Mouse (Mus musculus): ENCODE measurements around the gene Lsm6. TPM values are rescaled to one million over a fixed set of nuclear protein-coding genes. Genes with fewer than 3 reads are reported as not detected.

The Lsm6 gene
- polyA plus RNA-seq (2014; fragmentation: Nextera tagmentation; extraction: Ambion mirVana): 192 and 196 TPM in 2 replicates

- ATAC-seq (ENCODE audit: insufficient number of reproducible peaks, insufficient read depth, low FRiP score, low read depth): peak; percentile 85
- no peaks in the 10 kb centered on the region for H3K27me3 ChIP-seq (ENCODE audit: control insufficient read depth, insufficient read depth, low read length)
- H3K4me2 ChIP-seq (ENCODE audit: low read length): peak within 1 kb of the TSS; percentile 76
- 0% methylated on average over 69 of the region's 70 CpGs for WGBS
- H3K9ac ChIP-seq (ENCODE audit: low read length): peak within 1 kb of the TSS; percentile 87
- peaks cover 17% of the 10 kb centered on the region; the same call in 1 of the 2 replicates for H3K36me3 ChIP-seq (ENCODE audit: control insufficient read depth, insufficient read depth, low read length)
- peaks cover 0 to 15% of the 10 kb centered on the region in 2 experiments; a peak in 1 of 4 replicates for H3K4me1 ChIP-seq (ENCODE audit: control insufficient read depth in 2 of 2, insufficient read depth in 2 of 2, low read length in 2 of 2)
- H3K9me3 ChIP-seq (ENCODE audit: control insufficient read depth, low read length): no peaks in the 10 kb centered on the region
- H3K4me3 ChIP-seq (ENCODE audit: control insufficient read depth in 1 of 2, insufficient read depth in 1 of 2, low read depth in 1 of 2, low read length in 2 of 2): peak within 1 kb of the TSS; percentile 83 to 92
- H3K27ac ChIP-seq (replicated peaks in 1 of 2; ENCODE audit: control insufficient read depth in 1 of 2, insufficient read depth in 1 of 2, low read depth in 2 of 2, low read length in 2 of 2): peak within 1 kb of the TSS; percentile 93 to 96
These were observed at the start of gene Lsm6 for GRCm38 (mm10) chr8:78820673-78821310. Gene Lsm6 (minus strand): TSS chr8:78821140.

GRCm38 (mm10) chr8:78867036-78867435, 46.1 kb upstream of the Lsm6 start:
- H3K27me3 ChIP-seq (ENCODE audit: control insufficient read depth, insufficient read depth, low read length): no peaks in the 10 kb centered on the region
- no peak for ATAC-seq (ENCODE audit: insufficient number of reproducible peaks, insufficient read depth, low FRiP score, low read depth)
- no peak overlapping the region for H3K9ac ChIP-seq (ENCODE audit: low read length)
- H3K36me3 ChIP-seq (ENCODE audit: control insufficient read depth, insufficient read depth, low read length): no peaks in the 10 kb centered on the region
- 80% methylated on average over 2 of the region's 2 CpGs for WGBS
- H3K4me3 ChIP-seq (ENCODE audit: control insufficient read depth in 1 of 2, insufficient read depth in 1 of 2, low read depth in 1 of 2, low read length in 2 of 2): no peak overlapping the region
- no peaks in the 10 kb centered on the region for H3K4me1 ChIP-seq (ENCODE audit: control insufficient read depth in 2 of 2, insufficient read depth in 2 of 2, low read length in 2 of 2)
- no peaks in the 10 kb centered on the region for H3K9me3 ChIP-seq (ENCODE audit: control insufficient read depth, low read length)
- H3K4me2 ChIP-seq (ENCODE audit: low read length): no peak overlapping the region
- H3K27ac ChIP-seq (replicated peaks in 1 of 2; ENCODE audit: control insufficient read depth in 1 of 2, insufficient read depth in 1 of 2, low read depth in 2 of 2, low read length in 2 of 2): no peak overlapping the region

GRCm38 (mm10) chr8:78863001-78863400, 42.1 kb upstream of the Lsm6 start:
- ATAC-seq (ENCODE audit: insufficient number of reproducible peaks, insufficient read depth, low FRiP score, low read depth): no peak
- no peak overlapping the region for H3K4me3 ChIP-seq (ENCODE audit: control insufficient read depth in 1 of 2, insufficient read depth in 1 of 2, low read depth in 1 of 2, low read length in 2 of 2)
- no peaks in the 10 kb centered on the region for H3K27me3 ChIP-seq (ENCODE audit: control insufficient read depth, insufficient read depth, low read length)
- H3K36me3 ChIP-seq (ENCODE audit: control insufficient read depth, insufficient read depth, low read length): no peaks in the 10 kb centered on the region
- H3K9me3 ChIP-seq (ENCODE audit: control insufficient read depth, low read length): no peaks in the 10 kb centered on the region
- 66% methylated on average over 1 of the region's 1 CpGs for WGBS
- no peaks in the 10 kb centered on the region for H3K4me1 ChIP-seq (ENCODE audit: control insufficient read depth in 2 of 2, insufficient read depth in 2 of 2, low read length in 2 of 2)
- no peak overlapping the region for H3K9ac ChIP-seq (ENCODE audit: low read length)
- no peak overlapping the region for H3K27ac ChIP-seq (replicated peaks in 1 of 2; ENCODE audit: control insufficient read depth in 1 of 2, insufficient read depth in 1 of 2, low read depth in 2 of 2, low read length in 2 of 2)
- H3K4me2 ChIP-seq (ENCODE audit: low read length): no peak overlapping the region

DNA sequence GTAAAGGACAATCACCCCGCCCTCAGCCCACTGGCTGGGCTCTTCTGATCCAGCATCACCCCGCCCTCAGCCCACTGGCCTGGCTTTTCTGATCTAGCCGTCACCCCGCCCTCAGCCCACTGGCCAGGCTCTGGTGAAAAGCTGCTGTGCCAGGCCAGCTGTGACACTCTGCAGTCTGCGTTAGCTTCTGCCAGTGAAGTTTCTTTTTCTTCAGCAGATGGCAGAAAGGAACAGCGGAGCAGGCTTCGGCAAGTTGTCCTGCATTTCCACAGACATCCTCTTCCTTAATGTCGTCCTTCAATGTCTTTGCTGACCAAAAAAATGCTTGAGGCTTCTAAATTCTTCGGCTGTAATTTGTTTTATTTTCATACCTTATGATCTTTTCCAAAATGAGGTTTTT, 41.1 kb upstream of the Lsm6 start:
- Histone ChIP-seq H3K36me3 (ENCODE audit: control insufficient read depth, insufficient read depth, low read length) (no peaks in the 10 kb centered on the region), H3K9me3 (ENCODE audit: control insufficient read depth, low read length) (no peaks in the 10 kb centered on the region), H3K27me3 (ENCODE audit: control insufficient read depth, insufficient read depth, low read length) (no peaks in the 10 kb centered on the region), H3K4me2 (ENCODE audit: low read length) (no peak overlapping the region), H3K27ac (replicated peaks in 1 of 2; ENCODE audit: control insufficient read depth in 1 of 2, insufficient read depth in 1 of 2, low read depth in 2 of 2, low read length in 2 of 2) (no peak overlapping the region), H3K4me3 (ENCODE audit: control insufficient read depth in 1 of 2, insufficient read depth in 1 of 2, low read depth in 1 of 2, low read length in 2 of 2) (no peak overlapping the region), H3K9ac (ENCODE audit: low read length) (no peak overlapping the region), H3K4me1 (ENCODE audit: control insufficient read depth in 2 of 2, insufficient read depth in 2 of 2, low read length in 2 of 2) (no peaks in the 10 kb centered on the region)
- ATAC-seq (ENCODE audit: insufficient number of reproducible peaks, insufficient read depth, low FRiP score, low read depth): no peak
- WGBS: 59% methylated on average over 9 of the region's 9 CpGs

DNA sequence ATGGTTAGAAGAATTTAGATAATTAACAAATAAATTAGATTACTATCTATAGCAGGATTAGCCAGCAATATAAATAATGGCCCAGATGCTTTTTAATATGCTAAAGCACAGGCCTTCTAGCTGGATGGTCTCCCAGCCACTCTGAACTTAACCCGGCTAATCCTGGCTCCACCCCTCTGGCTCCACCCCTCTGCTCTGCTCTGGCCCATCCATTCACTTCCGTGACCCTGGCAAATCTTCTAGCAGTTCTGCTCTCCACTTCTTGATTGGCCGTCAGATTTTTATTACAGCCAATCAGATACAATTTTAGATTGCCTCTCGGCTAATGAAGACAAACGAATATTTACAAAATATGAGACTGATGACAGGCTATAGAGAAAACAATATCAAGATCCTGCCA, 39.8 kb upstream of the Lsm6 start:
- Histone ChIP-seq H3K9ac (ENCODE audit: low read length) (no peak overlapping the region), H3K4me3 (ENCODE audit: control insufficient read depth in 1 of 2, insufficient read depth in 1 of 2, low read depth in 1 of 2, low read length in 2 of 2) (no peak overlapping the region), H3K27ac (replicated peaks in 1 of 2; ENCODE audit: control insufficient read depth in 1 of 2, insufficient read depth in 1 of 2, low read depth in 2 of 2, low read length in 2 of 2) (no peak overlapping the region), H3K4me2 (ENCODE audit: low read length) (no peak overlapping the region), H3K9me3 (ENCODE audit: control insufficient read depth, low read length) (no peaks in the 10 kb centered on the region), H3K4me1 (ENCODE audit: control insufficient read depth in 2 of 2, insufficient read depth in 2 of 2, low read length in 2 of 2) (no peaks in the 10 kb centered on the region), H3K36me3 (ENCODE audit: control insufficient read depth, insufficient read depth, low read length) (no peaks in the 10 kb centered on the region), H3K27me3 (ENCODE audit: control insufficient read depth, insufficient read depth, low read length) (no peaks in the 10 kb centered on the region)
- no peak for ATAC-seq (ENCODE audit: insufficient number of reproducible peaks, insufficient read depth, low FRiP score, low read depth)
- WGBS: 55% methylated on average over 5 of the region's 5 CpGs

DNA sequence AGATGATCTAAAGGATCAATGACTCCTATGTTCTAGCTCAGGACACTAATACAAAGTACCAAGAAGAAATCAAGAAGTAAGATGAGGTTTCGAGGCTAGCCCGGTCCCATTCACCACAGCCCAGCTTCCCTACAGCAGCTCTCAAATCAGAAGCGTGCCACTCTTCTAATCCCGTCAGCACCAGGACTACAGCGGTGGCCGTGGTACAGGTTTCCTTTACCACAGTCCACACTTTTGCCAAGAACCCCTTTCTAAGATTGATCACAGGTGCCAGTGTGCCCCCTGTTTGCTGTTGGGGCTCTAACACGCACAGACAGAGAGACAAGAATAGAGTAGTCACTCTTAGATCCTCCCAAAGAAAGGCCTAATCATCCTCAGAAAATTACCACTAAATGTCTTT, 36.5 kb upstream of the Lsm6 start:
- Histone ChIP-seq H3K9ac (ENCODE audit: low read length) (no peak overlapping the region), H3K4me3 (ENCODE audit: control insufficient read depth in 1 of 2, insufficient read depth in 1 of 2, low read depth in 1 of 2, low read length in 2 of 2) (no peak overlapping the region), H3K27me3 (ENCODE audit: control insufficient read depth, insufficient read depth, low read length) (no peaks in the 10 kb centered on the region), H3K4me1 (ENCODE audit: control insufficient read depth in 2 of 2, insufficient read depth in 2 of 2, low read length in 2 of 2) (no peaks in the 10 kb centered on the region), H3K4me2 (ENCODE audit: low read length) (no peak overlapping the region), H3K36me3 (ENCODE audit: control insufficient read depth, insufficient read depth, low read length) (no peaks in the 10 kb centered on the region), H3K27ac (replicated peaks in 1 of 2; ENCODE audit: control insufficient read depth in 1 of 2, insufficient read depth in 1 of 2, low read depth in 2 of 2, low read length in 2 of 2) (no peak overlapping the region), H3K9me3 (ENCODE audit: control insufficient read depth, low read length) (no peaks in the 10 kb centered on the region)
- WGBS: 88% methylated on average over 7 of the region's 7 CpGs
- no peak for ATAC-seq (ENCODE audit: insufficient number of reproducible peaks, insufficient read depth, low FRiP score, low read depth)

DNA sequence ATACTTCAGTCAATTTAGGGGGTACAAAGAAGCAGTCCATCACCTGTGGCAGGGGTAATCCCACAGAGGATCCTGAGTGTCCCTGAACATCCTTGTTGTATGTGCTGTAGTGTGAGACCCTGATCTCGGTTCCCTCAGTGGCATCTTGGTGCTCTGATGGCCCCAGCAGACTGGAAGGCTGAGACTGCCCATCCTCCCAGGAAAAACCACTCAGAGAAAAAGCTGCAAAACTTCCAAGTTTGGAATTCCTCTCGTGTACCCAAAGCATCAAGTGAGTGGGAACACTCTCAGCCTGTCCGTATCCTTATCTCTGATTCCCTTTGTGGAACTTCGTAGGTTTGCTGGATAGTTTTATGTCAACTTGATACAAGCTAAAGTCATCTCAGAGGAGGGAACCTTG, 31.3 kb upstream of the Lsm6 start:
- Histone ChIP-seq H3K4me3 (ENCODE audit: control insufficient read depth in 1 of 2, insufficient read depth in 1 of 2, low read depth in 1 of 2, low read length in 2 of 2) (no peak overlapping the region), H3K4me2 (ENCODE audit: low read length) (no peak overlapping the region), H3K9ac (ENCODE audit: low read length) (no peak overlapping the region), H3K36me3 (ENCODE audit: control insufficient read depth, insufficient read depth, low read length) (no peaks in the 10 kb centered on the region), H3K27ac (replicated peaks in 1 of 2; ENCODE audit: control insufficient read depth in 1 of 2, insufficient read depth in 1 of 2, low read depth in 2 of 2, low read length in 2 of 2) (no peak overlapping the region), H3K4me1 (ENCODE audit: control insufficient read depth in 2 of 2, insufficient read depth in 2 of 2, low read length in 2 of 2) (peaks cover 0 to 13% of the 10 kb centered on the region in 2 experiments; a peak in 3 of 4 replicates), H3K27me3 (ENCODE audit: control insufficient read depth, insufficient read depth, low read length) (no peaks in the 10 kb centered on the region), H3K9me3 (ENCODE audit: control insufficient read depth, low read length) (no peaks in the 10 kb centered on the region)
- ATAC-seq (ENCODE audit: insufficient number of reproducible peaks, insufficient read depth, low FRiP score, low read depth): no peak
- 44% methylated on average over 4 of the region's 4 CpGs for WGBS

DNA sequence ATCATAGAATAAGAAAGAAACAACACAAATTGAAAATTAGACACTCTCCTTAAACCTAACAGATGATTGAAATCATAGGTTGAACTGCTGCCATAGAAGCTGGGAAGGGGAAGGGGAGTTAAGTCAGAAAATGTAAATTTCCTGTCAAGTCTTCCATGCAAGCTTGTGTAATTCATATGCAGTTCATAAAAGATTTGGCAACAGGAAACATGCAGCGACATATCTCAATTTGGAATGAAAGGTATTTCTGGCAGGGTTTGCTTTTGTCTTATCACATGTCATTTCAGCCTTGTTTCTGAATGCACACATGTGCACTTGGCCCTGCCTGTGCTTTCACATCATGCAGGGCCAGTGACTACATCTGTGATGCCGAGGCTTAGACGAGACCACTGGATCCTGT, 26.3 kb upstream of the Lsm6 start:
- no peak overlapping the region for H3K27ac ChIP-seq (replicated peaks in 1 of 2; ENCODE audit: control insufficient read depth in 1 of 2, insufficient read depth in 1 of 2, low read depth in 2 of 2, low read length in 2 of 2)
- 62% methylated on average over 3 of the region's 3 CpGs for whole genome bisulfite sequencing
- ATAC-seq (ENCODE audit: insufficient number of reproducible peaks, insufficient read depth, low FRiP score, low read depth): no peak

More for the DNA sequence above, 26.3 kb upstream of the Lsm6 start:
- H3K9me3 ChIP-seq (ENCODE audit: control insufficient read depth, low read length): no peaks in the 10 kb centered on the region
- H3K4me1 ChIP-seq (ENCODE audit: control insufficient read depth in 2 of 2, insufficient read depth in 2 of 2, low read length in 2 of 2): peaks cover 0 to 13% of the 10 kb centered on the region in 2 experiments; a peak in 3 of 4 replicates
- no peak overlapping the region for H3K9ac ChIP-seq (ENCODE audit: low read length)
- no peak overlapping the region for H3K4me3 ChIP-seq (ENCODE audit: control insufficient read depth in 1 of 2, insufficient read depth in 1 of 2, low read depth in 1 of 2, low read length in 2 of 2)
- H3K27me3 ChIP-seq (ENCODE audit: control insufficient read depth, insufficient read depth, low read length): no peaks in the 10 kb centered on the region
- no peak overlapping the region for H3K4me2 ChIP-seq (ENCODE audit: low read length)
- no peaks in the 10 kb centered on the region for H3K36me3 ChIP-seq (ENCODE audit: control insufficient read depth, insufficient read depth, low read length)

Measured in heart, embryonic 14.5 days (tissue).